Mouse (Mus musculus): ENCODE results near the gene Ankrd13a. TPM values are rescaled to one million over a fixed set of nuclear protein-coding genes. Genes with fewer than 3 reads are reported as not detected.
A peak's percentile ranks its signal among the peaks of the same experiment; 100 is the strongest.

Gene Ankrd13a
- polyA plus RNA-seq, 1 experiment: not detected

DNA sequence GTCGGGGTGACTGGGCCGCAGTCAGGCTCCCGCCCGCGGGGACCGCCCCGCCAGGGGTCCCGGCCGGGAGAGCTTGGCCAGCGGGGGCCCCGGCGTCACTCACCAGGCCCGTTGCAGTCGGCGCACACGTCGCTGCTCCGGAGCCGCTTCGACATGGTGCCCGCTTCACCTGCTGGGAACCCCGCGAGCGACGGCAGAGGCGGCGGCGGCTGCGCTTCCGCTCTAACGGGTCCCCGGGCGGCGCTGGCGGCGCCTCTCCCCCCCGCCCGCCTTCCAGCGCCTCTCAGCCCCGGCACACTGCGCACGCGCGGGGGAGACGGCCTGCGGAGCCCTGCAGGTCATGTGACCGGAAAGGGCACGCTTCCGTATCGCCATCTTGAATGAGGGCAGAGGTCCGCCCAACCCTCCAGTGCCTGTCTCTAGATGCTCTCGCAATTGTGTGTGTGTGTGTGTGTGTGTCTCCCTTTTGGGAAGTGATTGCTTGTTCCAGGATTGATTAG lies 1.2 kb upstream of the Ankrd13a start:
- H3K4me1 ChIP-seq (ENCODE audit: control insufficient read depth, insufficient read depth, low read length): peaks cover 14% of the 10 kb centered on the region
- 2% methylated on average over 49 of the region's 52 CpGs for WGBS
- TF ChIP-seq POLR2A (IDR thresholded peaks at IDR 0.05; ENCODE audit: insufficient read depth, low read depth, low read length): peak; percentile 50; the same call in 1 of the 2 replicates
- no peak for TF ChIP-seq CTCF (IDR thresholded peaks at IDR 0.05; ENCODE audit: insufficient read depth, low read depth, low read length)
- peak overlapping the region; percentile 78 for H3K27ac ChIP-seq (ENCODE audit: insufficient read depth, low read depth, low read length)
- peak overlapping the region; percentile 90 for H3K4me3 ChIP-seq (ENCODE audit: insufficient read depth, low read depth, low read length)

DNA sequence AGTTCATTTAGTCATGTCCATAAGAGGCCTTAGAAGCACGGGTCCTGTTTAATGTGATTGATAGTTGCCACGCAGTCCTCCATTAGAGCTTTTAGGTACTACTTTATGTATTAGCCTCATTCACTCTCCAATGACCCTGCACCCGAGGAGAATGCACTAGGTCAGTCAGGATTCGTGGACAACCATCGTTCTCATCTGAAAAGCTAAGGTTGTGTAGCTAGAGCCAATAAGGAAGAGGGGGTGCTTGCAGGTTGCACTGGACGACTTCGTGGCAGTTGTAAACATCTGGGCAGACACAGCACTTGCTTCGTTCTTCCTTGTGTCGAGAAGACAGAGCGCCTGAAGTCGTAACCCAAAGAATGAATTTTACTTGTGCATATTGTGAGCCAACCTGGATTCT lies 697 bp upstream of the Ankrd13a start:
- Histone ChIP-seq H3K27ac (ENCODE audit: insufficient read depth, low read depth, low read length) (peak overlapping the region; percentile 78), H3K4me3 (ENCODE audit: insufficient read depth, low read depth, low read length) (peak overlapping the region; percentile 76), H3K4me1 (ENCODE audit: control insufficient read depth, insufficient read depth, low read length) (peaks cover 16% of the 10 kb centered on the region)
- TF ChIP-seq POLR2A (IDR thresholded peaks at IDR 0.05; ENCODE audit: insufficient read depth, low read depth, low read length) (no peak), CTCF (IDR thresholded peaks at IDR 0.05; ENCODE audit: insufficient read depth, low read depth, low read length) (no peak)
- WGBS: under 1% methylated on average over 11 of the region's 11 CpGs

DNA sequence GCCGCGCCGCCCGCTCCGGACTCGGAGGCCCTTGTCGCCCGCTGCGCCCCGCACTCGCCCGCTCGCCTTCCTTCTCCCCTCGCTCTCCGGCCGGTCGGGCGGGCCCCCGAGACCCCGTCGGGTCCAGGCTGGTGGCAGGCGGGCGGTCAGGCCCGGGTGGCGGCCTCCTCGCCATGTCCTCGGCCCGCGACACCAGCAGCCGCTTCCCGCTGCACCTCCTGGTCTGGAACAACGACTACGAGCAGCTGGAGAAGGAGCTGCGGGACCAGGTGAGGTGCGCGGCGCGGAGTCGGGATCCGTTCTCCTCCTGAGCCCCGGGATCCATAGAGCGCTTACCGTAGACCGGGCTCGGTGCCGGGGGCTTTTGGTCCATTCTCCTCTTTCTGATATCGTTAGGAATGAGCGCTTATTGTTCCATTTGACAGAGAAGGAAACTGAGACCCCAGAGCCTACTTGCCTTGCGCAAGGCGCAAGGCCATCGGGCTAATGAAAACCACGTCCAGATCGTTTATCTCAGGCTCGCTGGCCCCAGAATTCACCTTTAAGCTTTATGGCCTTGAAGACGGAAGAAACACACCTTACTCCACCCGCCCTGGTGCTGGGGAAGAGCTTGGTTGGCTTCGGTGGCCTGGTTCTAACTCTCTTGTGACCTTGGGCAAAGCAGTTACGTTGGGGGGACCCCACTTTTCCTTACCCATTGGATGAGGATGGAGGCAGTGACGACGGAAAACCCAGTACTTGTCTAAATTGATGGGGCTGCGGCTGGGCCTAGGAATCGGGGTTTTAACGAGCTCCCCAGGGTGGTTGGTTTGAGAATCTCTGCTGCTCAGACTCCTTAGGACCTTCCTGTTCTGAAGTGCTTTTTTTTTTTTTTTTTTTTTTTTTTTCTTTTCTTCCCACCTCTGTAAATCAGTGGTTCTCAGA lies 841 bp downstream of the Ankrd13a start, which contains the start of gene Git2:
Gene Git2 (minus strand): TSS at position 462 of the 924 bp plus-strand sequence.
- TF ChIP-seq POLR2A (IDR thresholded peaks at IDR 0.05; ENCODE audit: insufficient read depth, low read depth, low read length): no peak
- no peak for TF ChIP-seq CTCF (IDR thresholded peaks at IDR 0.05; ENCODE audit: insufficient read depth, low read depth, low read length)
- Histone ChIP-seq H3K4me1 (ENCODE audit: control insufficient read depth, insufficient read depth, low read length) (peaks cover 20% of the 10 kb centered on the region), H3K4me3 (ENCODE audit: insufficient read depth, low read depth, low read length) (peak within 1 kb of the TSS; percentile 76), H3K27ac (ENCODE audit: insufficient read depth, low read depth, low read length) (peak within 1 kb of the TSS; percentile 96)
- under 1% methylated on average over 63 of the region's 63 CpGs for WGBS

DNA sequence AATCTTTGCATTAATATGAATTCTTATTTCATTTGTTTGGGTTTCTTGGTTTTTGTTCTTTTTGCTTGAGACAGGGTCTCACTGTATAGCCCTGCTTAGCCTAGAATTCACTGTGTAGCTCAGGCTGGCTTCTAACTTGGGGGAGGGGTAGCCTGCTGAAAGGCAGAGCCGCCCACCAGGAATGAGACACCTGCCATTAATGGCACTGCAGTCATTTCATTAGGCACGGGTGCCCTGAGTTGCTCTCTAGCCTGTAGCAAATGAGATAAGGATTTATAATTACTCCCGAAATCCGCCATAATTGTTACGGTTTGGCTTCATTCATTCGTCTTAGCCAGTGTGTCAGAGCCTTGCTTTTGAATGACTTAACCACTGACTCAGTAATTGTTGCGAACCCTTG lies 1.7 kb downstream of the Ankrd13a start:
- no peak for TF ChIP-seq CTCF (IDR thresholded peaks at IDR 0.05; ENCODE audit: insufficient read depth, low read depth, low read length)
- no peak for TF ChIP-seq POLR2A (IDR thresholded peaks at IDR 0.05; ENCODE audit: insufficient read depth, low read depth, low read length)
- H3K4me3 ChIP-seq (ENCODE audit: insufficient read depth, low read depth, low read length): peak overlapping the region; percentile 76; the same call in 1 of the 2 replicates
- 35% methylated on average over 7 of the region's 7 CpGs for WGBS
- H3K4me1 ChIP-seq (ENCODE audit: control insufficient read depth, insufficient read depth, low read length): peaks cover 28% of the 10 kb centered on the region
- no peak overlapping the region for H3K27ac ChIP-seq (ENCODE audit: insufficient read depth, low read depth, low read length)

DNA sequence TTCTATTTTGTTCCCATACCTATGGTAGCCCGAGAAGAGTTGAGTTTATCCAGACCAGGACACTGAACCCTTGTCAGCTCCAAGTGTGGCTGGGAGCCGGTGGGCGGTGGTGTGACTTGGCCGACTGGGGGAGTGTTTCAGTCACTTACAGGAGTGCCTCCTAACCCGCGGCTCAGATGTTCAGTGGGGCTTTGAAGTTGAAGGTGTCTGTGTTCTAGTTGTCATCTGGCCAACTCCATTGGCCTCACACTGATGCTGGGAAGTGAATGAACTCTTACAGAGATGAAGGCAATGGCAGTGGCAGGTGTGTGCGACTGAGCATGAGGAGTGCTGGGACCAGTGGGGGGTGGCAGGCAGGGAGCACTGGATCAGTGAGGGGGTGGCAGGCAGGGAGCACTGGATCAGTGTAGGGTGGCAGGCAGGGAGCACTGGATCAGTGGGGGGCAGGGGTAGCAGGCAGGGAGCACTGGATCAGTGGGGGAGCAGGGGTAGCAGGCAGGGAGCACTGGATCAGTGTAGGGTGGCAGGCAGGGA lies 5.5 kb downstream of the Ankrd13a start:
- peaks cover 41% of the 10 kb centered on the region for H3K4me1 ChIP-seq (ENCODE audit: control insufficient read depth, insufficient read depth, low read length)
- no peak overlapping the region for H3K27ac ChIP-seq (ENCODE audit: insufficient read depth, low read depth, low read length)
- no peak overlapping the region for H3K4me3 ChIP-seq (ENCODE audit: insufficient read depth, low read depth, low read length)
- 65% methylated on average over 7 of the region's 7 CpGs for WGBS
- TF ChIP-seq POLR2A (IDR thresholded peaks at IDR 0.05; ENCODE audit: insufficient read depth, low read depth, low read length): no peak

DNA sequence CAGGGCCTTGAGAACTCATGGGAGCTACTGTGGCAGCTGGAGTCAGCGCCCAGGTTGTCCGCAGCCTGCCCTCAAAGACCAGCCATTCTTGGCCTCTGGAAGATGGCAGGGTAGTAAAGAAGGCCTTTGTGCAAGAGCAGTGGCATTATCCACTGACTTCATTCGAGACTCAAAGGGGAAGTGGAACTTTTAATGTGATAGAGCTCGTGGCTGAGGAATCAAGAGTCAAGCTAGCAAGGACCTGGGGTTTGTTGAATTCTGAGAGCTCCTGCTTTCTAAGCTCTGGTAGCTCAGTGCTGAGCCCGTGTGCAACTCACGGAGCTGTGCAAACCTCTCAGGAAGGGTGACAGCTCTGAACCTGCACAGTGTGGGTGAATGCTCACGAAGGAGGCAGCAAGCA lies 6.4 kb downstream of the Ankrd13a start:
- TF ChIP-seq CTCF (IDR thresholded peaks at IDR 0.05; ENCODE audit: insufficient read depth, low read depth, low read length): no peak
- no peak for TF ChIP-seq POLR2A (IDR thresholded peaks at IDR 0.05; ENCODE audit: insufficient read depth, low read depth, low read length)
- peaks cover 40% of the 10 kb centered on the region for H3K4me1 ChIP-seq (ENCODE audit: control insufficient read depth, insufficient read depth, low read length)
- 70% methylated on average over 7 of the region's 7 CpGs for WGBS
- H3K27ac ChIP-seq (ENCODE audit: insufficient read depth, low read depth, low read length): no peak overlapping the region
- no peak overlapping the region for H3K4me3 ChIP-seq (ENCODE audit: insufficient read depth, low read depth, low read length)

DNA sequence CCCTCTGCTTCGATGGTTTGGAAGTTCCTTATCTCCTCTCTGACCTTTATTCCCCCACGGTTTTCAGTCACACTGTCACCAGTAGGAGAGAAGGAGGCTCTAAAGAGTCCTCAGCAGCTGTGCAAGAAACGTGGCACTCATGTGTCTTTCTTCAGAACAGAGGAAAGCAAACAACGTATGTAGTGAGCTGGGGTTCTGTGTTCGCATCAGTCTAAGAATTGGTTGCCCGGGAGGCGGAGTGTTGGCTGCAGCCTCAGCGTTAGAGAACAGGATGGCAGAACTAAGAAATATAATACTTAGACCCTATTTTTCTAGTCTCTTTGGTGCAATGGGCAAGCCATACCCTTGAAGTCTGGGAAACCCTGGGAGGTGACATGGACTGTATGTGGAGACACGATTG lies 8.5 kb downstream of the Ankrd13a start:
- Histone ChIP-seq H3K27ac (ENCODE audit: insufficient read depth, low read depth, low read length) (no peak overlapping the region), H3K4me3 (ENCODE audit: insufficient read depth, low read depth, low read length) (no peak overlapping the region), H3K4me1 (ENCODE audit: control insufficient read depth, insufficient read depth, low read length) (peaks cover 34% of the 10 kb centered on the region)
- no peak for TF ChIP-seq POLR2A (IDR thresholded peaks at IDR 0.05; ENCODE audit: insufficient read depth, low read depth, low read length)
- TF ChIP-seq CTCF (IDR thresholded peaks at IDR 0.05; ENCODE audit: insufficient read depth, low read depth, low read length): no peak
- WGBS: 73% methylated on average over 9 of the region's 9 CpGs

DNA sequence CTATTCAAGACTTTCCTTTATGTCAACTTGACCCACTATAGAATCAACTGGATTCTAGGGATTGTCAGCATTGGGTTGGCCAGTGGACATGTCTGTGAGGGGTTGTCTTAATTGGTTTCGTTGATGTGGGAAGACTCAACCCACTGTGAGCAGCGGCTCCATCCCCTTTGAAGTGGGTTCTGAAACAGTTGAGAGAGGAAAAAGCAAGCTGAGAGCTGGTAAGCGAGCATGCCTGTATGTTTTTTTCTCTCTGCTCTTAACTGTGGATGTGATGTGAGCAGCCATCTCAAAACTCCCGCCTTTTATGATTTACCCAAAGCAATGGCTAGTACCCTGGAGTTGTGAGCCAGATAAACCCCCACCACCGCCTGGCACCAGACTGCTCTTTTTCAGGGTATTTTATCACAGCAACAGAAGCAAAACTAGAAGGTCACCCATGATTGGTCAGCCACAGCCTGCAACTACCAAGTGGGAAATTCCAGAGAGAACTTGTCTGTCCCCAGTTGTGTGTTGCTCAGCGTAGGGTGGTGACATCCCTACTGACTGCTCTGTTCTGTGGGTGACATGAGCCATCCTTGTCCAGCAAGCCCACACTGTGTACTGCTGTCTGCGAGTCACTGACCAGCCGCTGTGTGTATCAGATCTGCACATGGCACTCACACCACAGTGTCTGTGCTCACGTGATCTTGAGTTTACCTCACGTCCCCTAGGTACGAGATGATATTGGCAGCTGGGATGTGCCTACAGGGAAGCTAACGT lies 9.1 kb downstream of the Ankrd13a start:
- no peak overlapping the region for H3K27ac ChIP-seq (ENCODE audit: insufficient read depth, low read depth, low read length)
- peaks cover 32% of the 10 kb centered on the region for H3K4me1 ChIP-seq (ENCODE audit: control insufficient read depth, insufficient read depth, low read length)
- WGBS: 80% methylated on average over 12 of the region's 12 CpGs
- TF ChIP-seq CTCF (IDR thresholded peaks at IDR 0.05; ENCODE audit: insufficient read depth, low read depth, low read length): no peak
- H3K4me3 ChIP-seq (ENCODE audit: insufficient read depth, low read depth, low read length): no peak overlapping the region

Measured in olfactory bulb, adult 2 months (tissue).